In the genomic region with DNA sequence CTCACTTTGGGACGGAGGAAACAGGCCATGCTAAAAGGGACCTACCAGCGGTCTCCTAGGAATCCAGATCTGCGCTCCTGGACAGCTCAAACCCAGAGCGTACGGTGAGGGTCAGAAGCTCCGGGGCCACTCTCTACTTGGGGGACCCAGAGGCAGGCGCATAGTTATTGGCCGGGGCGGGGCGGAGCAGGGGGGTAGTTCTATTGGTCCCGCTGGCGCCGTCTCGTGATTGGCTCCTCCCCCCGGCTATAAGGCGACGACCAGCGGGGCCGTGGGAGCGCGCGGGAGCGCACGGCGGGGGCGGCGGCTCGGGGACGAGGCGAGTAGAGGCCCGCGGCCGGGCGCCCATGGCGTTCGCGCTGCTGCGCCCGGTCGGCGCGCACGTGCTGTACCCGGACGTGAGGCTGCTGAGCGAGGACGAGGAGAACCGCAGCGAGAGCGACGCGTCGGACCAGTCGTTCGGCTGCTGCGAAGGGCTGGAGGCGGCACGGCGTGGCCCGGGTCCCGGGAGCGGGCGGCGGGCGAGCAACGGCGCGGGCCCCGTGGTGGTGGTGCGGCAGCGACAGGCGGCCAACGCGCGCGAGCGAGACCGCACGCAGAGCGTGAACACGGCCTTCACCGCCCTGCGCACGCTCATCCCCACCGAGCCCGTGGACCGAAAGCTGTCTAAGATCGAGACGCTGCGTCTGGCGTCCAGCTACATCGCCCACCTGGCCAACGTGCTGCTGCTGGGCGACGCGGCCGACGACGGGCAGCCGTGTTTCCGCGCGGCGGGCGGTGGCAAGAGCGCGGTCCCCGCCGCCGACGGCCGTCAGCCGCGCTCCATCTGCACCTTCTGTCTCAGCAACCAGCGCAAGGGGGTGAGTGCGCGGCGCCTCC, we compare ENCODE assay signal across 8 mouse cellular contexts. TPM values are rescaled to one million over a fixed set of nuclear protein-coding genes. Genes with fewer than 3 reads are reported as not detected.
DNase-seq lines count a peak whose midpoint lies in the region; ATAC-seq and TF ChIP-seq lines count a peak whose summit lies in the region.

A gene (plus strand): TSS at position 283 of the 879 bp plus-strand sequence.

- H3K4me2 ChIP-seq in forebrain, embryonic 16.5 days (ENCODE audit: low read length), result peak within 1 kb of the TSS; percentile 73
- peak within 1 kb of the TSS; percentile 89 for H3K4me2 ChIP-seq in limb, embryonic 11.5 days (ENCODE audit: low read depth, severe bottlenecking)
- H3K4me2 ChIP-seq in midbrain, embryonic 12.5 days (replicated peaks), result peak within 1 kb of the TSS; percentile 78

- H3K4me3 ChIP-seq in ES-Bruce4 (ENCODE audit: low read depth, low read length), result peak within 1 kb of the TSS; percentile 84
- H3K4me3 ChIP-seq in forebrain, embryonic 16.5 days (replicated peaks; ENCODE audit: low read length), result peak within 1 kb of the TSS; percentile 50
- H3K4me3 ChIP-seq in limb, embryonic 11.5 days (ENCODE audit: low read depth, low read length), result peak within 1 kb of the TSS; percentile 48
- H3K4me3 ChIP-seq in midbrain, embryonic 12.5 days, result peak within 1 kb of the TSS; percentile 48

- no peaks in the 10 kb centered on the region for H3K27me3 ChIP-seq in ES-Bruce4 (ENCODE audit: control insufficient read depth, insufficient read depth, low read length, poor library complexity, severe bottlenecking)
- H3K27me3 ChIP-seq in forebrain, embryonic 16.5 days (replicated peaks; ENCODE audit: control insufficient read depth, insufficient read depth, low read length), result peaks cover 28% of the 10 kb centered on the region
- peaks cover 22% of the 10 kb centered on the region for H3K27me3 ChIP-seq in limb, embryonic 11.5 days (ENCODE audit: control insufficient read depth, insufficient read depth, low read length)
- peaks cover 80% of the 10 kb centered on the region for H3K27me3 ChIP-seq in midbrain, embryonic 12.5 days

- WGBS in forebrain, embryonic 16.5 days, result under 1% methylated on average over 108 of the region's 118 CpGs
- under 1% methylated on average over 93 of the region's 118 CpGs for WGBS in limb, embryonic 11.5 days
- 1% methylated on average over 80 of the region's 118 CpGs for WGBS in midbrain, embryonic 12.5 days

- H3K9me3 ChIP-seq in ES-Bruce4 (replicated peaks; ENCODE audit: control insufficient read depth, insufficient read depth, low read length, poor library complexity, severe bottlenecking), result no peaks in the 10 kb centered on the region
- H3K9me3 ChIP-seq in forebrain, embryonic 16.5 days (ENCODE audit: control insufficient read depth, low read length), result no peaks in the 10 kb centered on the region
- H3K9me3 ChIP-seq in limb, embryonic 11.5 days (ENCODE audit: control insufficient read depth, low read length), result no peaks in the 10 kb centered on the region
- no peaks in the 10 kb centered on the region for H3K9me3 ChIP-seq in midbrain, embryonic 12.5 days

- H3K27ac ChIP-seq in ES-Bruce4 (ENCODE audit: insufficient read depth, low read length), result peak within 1 kb of the TSS; percentile 59; the same call in 1 of the 2 replicates
- no peak within 1 kb of the TSS for H3K27ac ChIP-seq in forebrain, embryonic 16.5 days (ENCODE audit: low read length)
- H3K27ac ChIP-seq in limb, embryonic 11.5 days (replicated peaks; ENCODE audit: low read depth, low read length), result peak within 1 kb of the TSS; percentile 31; the same call in 1 of the 2 replicates
- no peak within 1 kb of the TSS for H3K27ac ChIP-seq in midbrain, embryonic 12.5 days (replicated peaks)

- ATAC-seq in forebrain, embryonic 16.5 days, result peak; percentile 69
- peak; percentile 80 for ATAC-seq in limb, embryonic 11.5 days (ENCODE audit: insufficient number of reproducible peaks, low FRiP score, low TSS enrichment, low read depth)
- peak; percentile 70 for ATAC-seq in midbrain, embryonic 12.5 days (ENCODE audit: low FRiP score, low read depth)

- no peak for TF ChIP-seq CTCF in ES-Bruce4 (IDR thresholded peaks at IDR 0.05; ENCODE audit: low read depth, low read length)

- H3K36me3 ChIP-seq in ES-Bruce4 (ENCODE audit: control insufficient read depth, insufficient read depth, low read length, poor library complexity, severe bottlenecking), result peaks cover 16% of the 10 kb centered on the region
- no peaks in the 10 kb centered on the region for H3K36me3 ChIP-seq in forebrain, embryonic 16.5 days (ENCODE audit: control insufficient read depth, insufficient read depth)
- H3K36me3 ChIP-seq in limb, embryonic 11.5 days (ENCODE audit: control insufficient read depth, insufficient read depth, low read length), result no peaks in the 10 kb centered on the region
- H3K36me3 ChIP-seq in midbrain, embryonic 12.5 days, result no peaks in the 10 kb centered on the region

- H3K4me1 ChIP-seq in ES-Bruce4 (ENCODE audit: control insufficient read depth, insufficient read depth, low read length), result peaks cover 4% of the 10 kb centered on the region
- peaks cover 35% of the 10 kb centered on the region for H3K4me1 ChIP-seq in forebrain, embryonic 16.5 days (replicated peaks; ENCODE audit: control insufficient read depth, insufficient read depth, low read length)
- H3K4me1 ChIP-seq in limb, embryonic 11.5 days (ENCODE audit: control insufficient read depth, insufficient read depth, low read length), result peaks cover 19% of the 10 kb centered on the region
- peaks cover 37% of the 10 kb centered on the region for H3K4me1 ChIP-seq in midbrain, embryonic 12.5 days

- TF ChIP-seq EP300 in ES-Bruce4 (IDR thresholded peaks at IDR 0.05; ENCODE audit: insufficient read depth, low read depth, low read length), result 0 out of 2 replicates have a peak, but pooled peaks have one; percentile 13

- peak within 1 kb of the TSS; percentile 81 for H3K9ac ChIP-seq in ES-Bruce4 (ENCODE audit: low read depth, poor library complexity, severe bottlenecking)
- H3K9ac ChIP-seq in forebrain, embryonic 16.5 days (replicated peaks; ENCODE audit: low read depth, low read length), result peak within 1 kb of the TSS; percentile 47
- peak within 1 kb of the TSS; percentile 58 for H3K9ac ChIP-seq in limb, embryonic 11.5 days (ENCODE audit: low read length)
- peak within 1 kb of the TSS; percentile 46 for H3K9ac ChIP-seq in midbrain, embryonic 12.5 days (replicated peaks)

- peak; percentile 79 for DNase-seq in adrenal gland, postnatal 10 days
- peak; percentile 84 for DNase-seq in heart, postnatal 4 days
- peak; percentile 86 for DNase-seq in limb, embryonic 11.5 days (ENCODE audit: low spot score)
- no peak for DNase-seq in frontal cortex, postnatal 10 days (ENCODE audit: low spot score in 2 of 2)
- DNase-seq in right cerebral cortex, postnatal 25 days, result no peak

- TF ChIP-seq POLR2A in ES-Bruce4 (IDR thresholded peaks at IDR 0.05; ENCODE audit: insufficient read depth, low read length), result peak; percentile 86

RNA-seq across cellular contexts. Expression of the gene that starts here (rescaled TPM):
- 8.3 and 8.5 TPM in 2 replicates for polyA plus RNA-seq in ES-Bruce4 (2011; ENCODE audit: insufficient read depth, insufficient read length, low read depth, missing spikeins)
- 10 to 100 TPM; 22.8 to 28.8 TPM for total RNA-seq in adrenal gland, postnatal 10 days (2021)
- polyA plus RNA-seq in forebrain, embryonic 16.5 days (2015; fragmentation: Nextera tagmentation; extraction: Ambion mirVana), result 1.3 and 1.5 TPM in 2 replicates
- 10 to 100 TPM; 29.6 to 38.0 TPM for total RNA-seq in heart, postnatal 4 days (2021)
- polyA plus RNA-seq in limb, embryonic 11.5 days (2014; fragmentation: Nextera tagmentation; extraction: Ambion mirVana), result 20.2 and 25.2 TPM in 2 replicates
- polyA plus RNA-seq in midbrain, embryonic 12.5 days (2016; fragmentation: Nextera tagmentation; extraction: Ambion mirVana), result 3.4 and 3.8 TPM in 2 replicates

Comparison
In these comparisons a context has a peak if more than half of its experiments do, and no peak if none do; other contexts are left out.
1. H3K27ac ChIP-seq: peak in ES-Bruce4 (single experiment) and limb, embryonic 11.5 days (single experiment); none in forebrain, embryonic 16.5 days (single experiment) and midbrain, embryonic 12.5 days (single experiment).
2. DNase-seq: peak in adrenal gland, postnatal 10 days (single experiment), heart, postnatal 4 days (single experiment) and limb, embryonic 11.5 days (single experiment); none in frontal cortex, postnatal 10 days (0 of 2) and right cerebral cortex, postnatal 25 days (single experiment).
3. Peak in every context shown above with its lines, with median percentiles within 50 percentile points of each other: H3K4me3 ChIP-seq, H3K9ac ChIP-seq, ATAC-seq and H3K4me2 ChIP-seq.